Mouse (Mus musculus) liver, adult (tissue): ENCODE measurements around the gene 2010300C02Rik.

Source experiments
- GATA4 ChIP-seq: IDR thresholded peaks from 2 replicates; pipeline ENCODE4 v1.6.1; 2014; ENCODE audit warnings: mild to moderate bottlenecking, low read length; ENCODE audit not compliant: insufficient replicate concordance

The 2010300C02Rik gene

DNA sequence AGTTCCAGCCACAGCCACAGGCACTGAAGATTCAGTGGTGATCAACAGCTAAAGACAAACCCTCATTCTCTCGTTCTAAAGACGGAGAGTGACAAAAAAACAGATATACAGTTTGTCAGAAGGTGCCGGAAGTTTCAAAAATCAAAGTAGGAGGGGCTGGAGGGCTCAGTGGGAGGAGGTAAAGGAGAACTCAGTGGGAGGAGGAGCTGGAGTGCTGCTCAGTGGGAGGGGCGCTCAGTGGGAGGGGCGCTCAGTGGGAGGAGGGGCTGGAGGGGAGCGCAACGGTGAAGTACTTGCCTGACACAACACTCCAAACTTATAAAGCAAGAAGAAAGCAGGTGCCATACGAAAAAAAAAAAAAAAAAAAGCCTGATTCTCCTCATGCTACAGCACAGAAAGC is 28.7 kb downstream of the 2010300C02Rik start:
- no peak for TF ChIP-seq GATA4

GRCm38 (mm10) chr1:37690665-37691064 is 29.2 kb downstream of the 2010300C02Rik start:
- TF ChIP-seq GATA4, result no peak

DNA sequence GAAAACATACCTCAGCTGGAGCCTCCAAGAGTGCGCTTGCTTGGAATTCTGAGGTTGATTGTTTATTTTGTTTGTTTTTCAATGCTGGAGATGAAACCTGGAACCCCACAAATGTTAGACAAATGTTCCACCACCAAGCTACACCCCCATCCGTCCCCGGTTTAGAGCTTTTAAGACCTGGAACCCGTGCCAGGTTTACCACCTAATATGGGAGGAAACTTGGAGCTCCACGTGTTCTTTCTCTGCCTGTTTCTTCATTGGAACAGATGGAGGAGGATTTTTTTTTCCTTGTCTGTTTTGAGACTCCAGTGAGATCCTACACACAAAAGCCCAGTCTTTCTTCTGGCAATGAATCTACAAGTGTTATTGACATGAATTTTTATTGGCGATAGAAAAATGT is 30.2 kb downstream of the 2010300C02Rik start:
- TF ChIP-seq GATA4, result no peak

DNA sequence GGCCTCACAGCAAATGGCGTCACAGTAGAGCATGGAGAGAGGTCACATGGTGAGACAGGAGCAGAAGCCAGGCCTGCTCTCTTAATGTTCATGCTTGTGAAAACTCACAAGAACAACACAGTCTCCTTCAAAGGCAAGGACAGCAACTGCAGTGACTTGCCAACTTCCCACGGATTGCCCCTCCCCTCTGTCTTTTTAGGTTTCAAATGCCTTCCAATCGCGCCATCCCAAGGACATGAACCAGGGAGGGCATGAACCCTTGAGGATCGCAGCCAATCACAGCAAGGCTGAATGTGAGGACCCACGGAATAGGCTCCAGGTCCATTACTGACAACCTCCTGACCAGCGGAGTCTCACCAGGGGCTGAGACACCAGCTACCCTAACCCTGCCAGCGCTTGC is 31.5 kb downstream of the 2010300C02Rik start:
- no peak for TF ChIP-seq GATA4

- TF ChIP-seq GATA4, result no peak
These were observed 32.4 kb downstream of the 2010300C02Rik start for GRCm38 (mm10) chr1:37687515-37687914.

DNA sequence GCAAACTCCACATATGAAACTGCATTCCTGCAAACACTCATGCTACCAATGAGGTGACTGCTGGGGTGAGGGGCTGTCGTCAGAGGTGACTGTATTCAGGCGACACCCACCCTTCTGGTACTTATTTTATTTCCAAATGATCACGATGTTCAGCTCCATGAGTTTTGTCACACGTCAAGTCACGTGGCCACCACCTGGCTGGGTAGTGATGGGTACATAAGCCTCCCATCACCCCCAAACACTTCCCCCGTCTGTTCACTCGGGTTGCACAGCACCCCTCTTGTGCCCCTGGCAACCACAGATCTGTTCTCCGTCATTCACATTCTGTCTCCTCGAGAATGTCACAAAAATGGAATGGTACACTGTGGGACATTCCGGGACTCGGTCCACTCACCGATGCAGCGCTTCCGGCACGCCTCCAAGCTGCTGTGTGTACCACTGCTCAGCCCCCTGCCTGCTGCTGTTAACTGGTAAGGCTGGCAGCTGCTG is 32.9 kb downstream of the 2010300C02Rik start:
- TF ChIP-seq GATA4, result no peak

DNA sequence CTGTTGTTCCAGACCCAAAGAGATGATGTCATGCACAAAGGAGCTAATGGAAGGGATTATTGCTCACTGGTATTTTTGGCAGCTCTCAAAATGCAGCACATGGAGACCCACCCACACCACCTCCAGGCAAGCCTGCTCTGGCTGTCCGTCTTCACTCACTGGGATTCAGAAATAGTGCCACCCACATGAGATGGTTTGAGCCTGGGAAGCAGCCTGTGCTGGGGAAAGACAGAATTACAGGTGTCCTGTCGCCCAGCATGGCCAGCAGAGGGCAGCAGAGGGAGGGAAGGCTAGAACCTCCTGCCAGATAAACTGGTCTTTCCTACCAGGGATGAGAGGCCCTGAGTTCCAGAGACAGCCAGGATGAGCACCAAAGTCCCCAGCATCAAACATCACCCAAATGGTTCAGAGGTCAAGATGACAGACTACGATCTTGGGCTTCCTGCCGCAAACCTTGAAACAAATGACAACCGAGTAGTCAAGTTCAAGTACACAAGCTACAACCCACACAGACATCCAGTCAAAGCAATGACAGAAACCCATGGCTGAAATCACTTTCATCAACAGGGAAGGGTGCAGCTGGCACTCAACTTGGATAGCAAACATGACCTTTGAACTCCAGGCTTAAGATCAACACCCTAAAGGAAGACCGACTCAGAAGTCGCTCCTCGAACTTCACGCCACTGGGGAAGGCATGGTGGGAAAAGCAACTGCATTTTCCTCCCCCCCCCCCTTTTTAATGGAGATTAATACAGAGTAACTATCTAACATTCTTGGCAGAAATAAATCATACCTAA is 41.4 kb downstream of the 2010300C02Rik start:
- TF ChIP-seq GATA4, result no peak

- no peak for TF ChIP-seq GATA4
These were observed 42.8 kb downstream of the 2010300C02Rik start for GRCm38 (mm10) chr1:37676967-37677512.

DNA sequence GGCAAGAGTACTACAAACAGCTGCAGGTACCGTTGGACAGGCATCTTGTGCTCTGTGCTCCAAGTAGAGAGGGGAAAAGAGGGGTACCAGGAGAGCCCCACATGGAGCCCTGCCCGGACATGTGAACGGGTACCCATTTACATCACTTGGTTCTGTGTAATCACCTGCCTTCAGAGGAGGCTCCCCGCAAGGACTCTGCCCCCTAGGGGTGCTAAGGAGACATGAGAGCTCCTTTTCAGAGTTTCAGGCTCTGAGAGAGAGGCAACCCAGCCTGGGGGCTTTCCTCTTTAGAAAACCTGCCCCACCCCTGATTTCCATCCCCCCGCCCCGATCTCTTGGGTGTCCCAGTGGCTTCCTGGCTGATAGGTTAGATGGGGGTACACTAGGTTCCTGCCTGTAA is 44.4 kb downstream of the 2010300C02Rik start:
- no peak for TF ChIP-seq GATA4

DNA sequence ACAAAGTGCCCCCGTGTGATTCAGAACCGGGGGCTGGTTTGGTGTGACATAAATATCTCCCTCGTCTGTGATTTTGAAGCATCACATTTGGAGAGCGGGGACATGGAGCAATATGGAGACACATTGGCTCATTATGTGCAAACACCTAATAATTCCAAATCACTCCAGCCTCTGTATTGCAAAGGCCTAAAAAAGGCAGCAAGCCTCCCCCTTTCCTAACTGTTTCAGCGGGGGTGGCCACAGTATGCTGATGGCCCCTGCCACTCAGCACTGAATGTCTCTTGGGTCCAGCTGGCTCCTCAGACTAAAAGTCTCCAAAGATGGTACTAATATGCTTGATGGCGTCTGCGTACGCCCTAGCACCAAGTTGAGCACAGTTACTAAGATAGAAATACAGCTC is 45.6 kb downstream of the 2010300C02Rik start:
- TF ChIP-seq GATA4, result no peak

- no peak for TF ChIP-seq GATA4
These were observed 48.6 kb downstream of the 2010300C02Rik start for GRCm38 (mm10) chr1:37671316-37671715.

DNA sequence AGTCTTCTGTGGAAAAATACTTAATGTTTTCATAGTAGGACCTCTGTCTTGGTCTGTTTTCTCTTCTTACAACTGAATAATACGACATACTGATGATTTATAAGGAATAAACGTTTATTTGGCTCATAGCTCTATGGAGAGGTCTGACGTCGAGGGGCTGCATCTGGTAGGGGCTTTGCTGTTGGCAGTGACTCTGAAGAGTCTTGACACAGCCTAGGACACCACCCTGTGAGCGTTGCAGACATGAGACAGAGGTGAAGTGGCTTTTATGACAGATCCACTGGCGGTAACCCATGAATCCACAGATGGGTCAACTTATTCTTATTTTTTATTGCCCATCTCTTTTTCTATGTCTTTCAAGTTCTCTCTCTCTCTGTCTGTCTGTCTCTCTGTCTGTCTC is 52.5 kb downstream of the 2010300C02Rik start:
- no peak for TF ChIP-seq GATA4

DNA sequence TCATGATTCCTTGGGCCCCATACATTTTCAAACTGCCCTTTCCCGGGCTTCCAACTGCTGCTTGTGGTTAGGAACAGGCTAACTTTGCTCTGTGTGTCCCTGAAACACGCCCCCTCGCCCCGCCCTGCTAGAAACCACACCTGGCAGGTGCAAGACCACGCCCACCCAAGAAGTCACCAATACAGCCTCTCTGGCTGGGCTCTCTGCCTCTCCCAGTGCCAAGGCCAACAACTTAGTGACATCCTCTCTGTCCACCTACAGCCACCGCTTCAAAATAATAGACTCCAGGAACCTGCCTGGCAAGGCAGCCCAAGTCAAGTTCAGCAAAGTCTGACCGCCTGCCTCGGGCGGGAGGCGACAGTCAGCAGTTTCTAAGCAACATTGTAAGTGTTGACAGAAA is 53.3 kb downstream of the 2010300C02Rik start:
- TF ChIP-seq GATA4, result no peak

GRCm38 (mm10) chr1:37665539-37666323 is 54.2 kb downstream of the 2010300C02Rik start:
- TF ChIP-seq GATA4, result no peak

DNA sequence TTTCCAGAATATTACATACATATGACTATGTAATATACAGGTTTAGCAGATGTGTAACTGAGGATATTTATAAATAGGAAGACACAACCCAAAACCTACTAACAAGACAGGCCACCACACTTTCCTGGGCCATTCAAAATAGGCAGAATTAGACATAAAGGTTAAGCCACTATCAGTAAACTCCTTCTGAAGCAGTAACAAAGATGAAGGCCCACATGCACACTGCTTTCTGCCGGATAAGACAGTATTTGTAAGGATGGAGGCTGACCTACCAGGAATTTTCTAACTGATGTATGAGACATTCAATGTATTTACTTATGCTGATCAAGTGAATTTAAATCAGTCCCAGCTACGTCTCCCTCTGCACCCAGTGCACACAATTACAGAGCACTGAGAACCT is 55.4 kb downstream of the 2010300C02Rik start:
- no peak for TF ChIP-seq GATA4

DNA sequence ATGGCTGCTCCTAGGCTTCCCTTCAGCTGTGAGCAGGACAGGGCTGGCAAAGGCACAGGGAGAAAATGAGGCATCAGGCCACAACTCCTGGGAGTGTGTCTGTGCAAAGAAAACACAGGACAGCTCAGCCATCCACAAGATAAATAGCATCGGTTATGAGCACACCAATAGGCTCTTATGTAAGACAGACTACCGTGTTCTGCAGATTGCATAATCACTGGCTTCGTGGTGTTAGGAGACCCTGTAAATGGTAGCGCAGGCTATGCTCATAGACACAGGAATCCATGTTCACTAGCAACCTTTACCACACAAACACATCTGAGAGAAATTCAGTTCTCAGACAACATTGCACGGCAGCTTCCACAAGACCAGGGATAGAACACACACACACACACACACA is 56.3 kb downstream of the 2010300C02Rik start:
- no peak for TF ChIP-seq GATA4
